In the genomic region with DNA sequence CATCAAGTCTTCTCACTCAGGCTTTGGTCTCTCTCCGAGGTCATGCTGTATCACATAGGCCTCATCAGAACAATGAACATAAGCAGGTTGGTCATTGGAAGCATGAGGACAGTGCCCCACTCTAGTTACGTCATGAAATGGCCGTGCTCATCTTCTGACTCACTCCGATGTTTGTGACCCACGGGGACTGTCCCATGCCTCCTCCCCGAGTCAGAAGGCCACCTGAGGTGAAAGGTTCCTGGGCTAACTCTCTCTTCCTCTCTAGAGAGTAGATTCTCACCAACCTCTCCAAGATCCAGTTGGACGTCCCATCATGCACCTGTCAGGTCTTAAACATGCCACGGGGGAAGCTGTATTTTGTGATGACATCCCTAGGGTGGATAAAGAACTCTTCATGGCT, we compare ENCODE assay signal across 18 mouse cellular contexts. TPM values are rescaled to one million over a fixed set of nuclear protein-coding genes. Genes with fewer than 3 reads are reported as not detected.
"Had no signal": no experiment of that assay in that cellular context is flagged by ENCODE, and none has a peak within 500 bp of the region (broad histone marks: within the 10 kb centered on the region; RNA-seq: fewer than 3 reads in every experiment).

No protein-coding gene starts in this region.

- H3K4me3 ChIP-seq: neural tube, embryonic 12.5 days; neural tube, embryonic 13.5 days; neural tube, embryonic 15.5 days; stomach, embryonic 15.5 days had no signal

- DNase-seq: retina, postnatal 1 day; right cerebral cortex, adult 18-20 months; right cerebral cortex, postnatal 14 days; right cerebral cortex, postnatal 25 days; right cerebral cortex, postnatal 4 days; spleen, adult 18-20 months; thymus, adult 18-20 months; thymus, adult 2 months; thymus, postnatal 25 days; thymus, postnatal 4 days had no signal

- H3K9ac ChIP-seq: neural tube, embryonic 12.5 days; neural tube, embryonic 13.5 days; neural tube, embryonic 15.5 days; stomach, embryonic 15.5 days had no signal

- H3K9me3 ChIP-seq: neural tube, embryonic 12.5 days; neural tube, embryonic 13.5 days; neural tube, embryonic 15.5 days; stomach, embryonic 15.5 days had no signal

- H3K4me1 ChIP-seq: neural tube, embryonic 12.5 days; neural tube, embryonic 13.5 days; neural tube, embryonic 15.5 days had no signal

- H3K4me2 ChIP-seq: neural tube, embryonic 12.5 days; neural tube, embryonic 13.5 days; neural tube, embryonic 15.5 days; stomach, embryonic 15.5 days had no signal

- H3K27ac ChIP-seq: neural tube, embryonic 12.5 days; neural tube, embryonic 13.5 days; neural tube, embryonic 15.5 days; stomach, embryonic 15.5 days; stomach, postnatal 0 days had no signal

- H3K27me3 ChIP-seq: neural tube, embryonic 12.5 days; neural tube, embryonic 13.5 days; neural tube, embryonic 15.5 days; stomach, embryonic 15.5 days had no signal

- H3K36me3 ChIP-seq: neural tube, embryonic 12.5 days; neural tube, embryonic 13.5 days; neural tube, embryonic 15.5 days; stomach, embryonic 15.5 days had no signal

RNA-seq across cellular contexts. Expression of gene Aox2, which starts 30.5 kb away (rescaled TPM):
- total RNA-seq: neutrophil, adult 5-6 weeks had no signal
- polyA plus RNA-seq: neural tube, embryonic 11.5 days; neural tube, embryonic 12.5 days; neural tube, embryonic 14.5 days had no signal
